Mouse (Mus musculus) embryonic facial prominence, embryonic 14.5 days (tissue): ENCODE measurements at regions not wholly inside any gene's neighbourhood (a gene's known extent, or its start where the extent isn't known, plus 50 kb on each side); places are given as distances from the start of the nearest gene placed in this dataset.
A peak's percentile ranks its signal among the peaks of the same experiment; 100 is the strongest.

ENCODE experiments used
- ATAC-seq: fragments of 200-750 bp; cut with Nextera tagmentation; 2 replicates; pipeline ENCODE4 v1.8.0; 2017; ENCODE audit warnings: low read depth, moderate number of reproducible peaks, moderate TSS enrichment
- DNase-seq: peaks from one replicate; pipeline ENCODE4 v3.0.0-alpha.2; 2015; ENCODE audit warnings: low spot score
- H3K27ac ChIP-seq: fragments of 300-500 bp; sonication (generic); replicated peaks from 2 replicates; pipeline ENCODE4 v1.5.1; 2014; ENCODE audit warnings: low read depth, mild to moderate bottlenecking, low read length, moderate library complexity
- H3K27me3 ChIP-seq: fragments of 300-500 bp; sonication (generic); replicated peaks from 2 replicates; pipeline ENCODE4 v1.6.1; 2014; ENCODE audit warnings: low read length; ENCODE audit not compliant: control insufficient read depth, insufficient read depth
- H3K36me3 ChIP-seq: fragments of 300-500 bp; sonication (generic); 2 replicates; pipeline ENCODE4 v1.6.1; 2014; ENCODE audit warnings: low read length, mixed read lengths; ENCODE audit not compliant: control insufficient read depth, insufficient read depth
- H3K4me1 ChIP-seq: fragments of 300-500 bp; sonication (generic); 2 replicates; pipeline ENCODE4 v1.6.1; 2014; ENCODE audit warnings: antibody characterized with exemption, low read length; ENCODE audit not compliant: control insufficient read depth, insufficient read depth
- H3K4me2 ChIP-seq: fragments of 300-500 bp; sonication (generic); 2 replicates; pipeline ENCODE4 v1.6.1; 2014; ENCODE audit warnings: low read depth, mild to moderate bottlenecking, low read length, moderate library complexity, mixed read lengths
- H3K4me3 ChIP-seq: fragments of 300-500 bp; sonication (generic); 2 replicates; pipeline ENCODE4 v1.5.1; 2014; ENCODE audit warnings: low read depth, mild to moderate bottlenecking, low read length
- H3K9ac ChIP-seq: fragments of 300-500 bp; sonication (generic); 2 replicates; pipeline ENCODE4 v1.6.1; 2014; ENCODE audit warnings: low read depth, mild to moderate bottlenecking, low read length, moderate library complexity, mixed read lengths
- H3K9me3 ChIP-seq: fragments of 300-500 bp; sonication (generic); 2 replicates; pipeline ENCODE4 v1.6.1; 2016; ENCODE audit warnings: low read length; ENCODE audit not compliant: control insufficient read depth
- WGBS: fragments of 180-500 bp; shearing (Covaris S2); extraction: QIAGEN DNeasy Blood & Tissue Kit; methylation state at CpG from one replicate; pipeline ENCODE4 v1.1.7; 2014; 5-methylcytosine and 5-hydroxymethylcytosine counted together

GRCm38 (mm10) chr16:44633059-44633667, 74.5 kb upstream of the Boc start:
- DNase-seq = no peak
- H3K4me3 ChIP-seq = no peak overlapping the region
- H3K36me3 ChIP-seq = no peaks in the 10 kb centered on the region
- peak overlapping the region; percentile 49; the same call in 1 of the 2 replicates for H3K9ac ChIP-seq
- H3K4me1 ChIP-seq = peaks cover 40% of the 10 kb centered on the region
- H3K27me3 ChIP-seq = no peaks in the 10 kb centered on the region
- 23% methylated on average over 9 of the region's 9 CpGs for WGBS
- peak overlapping the region; percentile 36 for H3K4me2 ChIP-seq
- no peaks in the 10 kb centered on the region for H3K9me3 ChIP-seq
- H3K27ac ChIP-seq = peak overlapping the region; percentile 92
- no peak for ATAC-seq

GRCm38 (mm10) chr16:44632330-44633058, 73.8 kb upstream of the Boc start:
- H3K9me3 ChIP-seq = no peaks in the 10 kb centered on the region
- 8% methylated on average over 9 of the region's 9 CpGs for WGBS

GRCm38 (mm10) chr16:44631357-44632053, 72.8 kb upstream of the Boc start:
- 48% methylated on average over 4 of the region's 4 CpGs for WGBS
- H3K4me1 ChIP-seq = peaks cover 41% of the 10 kb centered on the region

More at GRCm38 (mm10) chr16:44632330-44633058, 73.8 kb upstream of the Boc start:
- Histone ChIP-seq H3K4me2 (peak overlapping the region; percentile 36), H3K36me3 (no peaks in the 10 kb centered on the region), H3K4me3 (no peak overlapping the region), H3K27me3 (no peaks in the 10 kb centered on the region), H3K27ac (peak overlapping the region; percentile 92), H3K4me1 (peaks cover 40% of the 10 kb centered on the region), H3K9ac (peak overlapping the region; percentile 49)
- DNase-seq (peak; percentile 96), ATAC-seq (peak; percentile 92)

GRCm38 (mm10) chr16:44630861-44631260, 72.2 kb upstream of the Boc start:
- 53% methylated on average over 9 of the region's 9 CpGs for WGBS
- Histone ChIP-seq H3K27me3 (no peaks in the 10 kb centered on the region), H3K9me3 (no peaks in the 10 kb centered on the region), H3K36me3 (no peaks in the 10 kb centered on the region), H3K27ac (peak overlapping the region; percentile 92), H3K4me2 (no peak overlapping the region), H3K4me3 (no peak overlapping the region), H3K4me1 (peaks cover 47% of the 10 kb centered on the region), H3K9ac (no peak overlapping the region)
- ATAC-seq = no peak
- DNase-seq = peak; percentile 50

More at GRCm38 (mm10) chr16:44631357-44632053, 72.8 kb upstream of the Boc start:
- DNase-seq (no peak), ATAC-seq (no peak)
- Histone ChIP-seq H3K27ac (peak overlapping the region; percentile 92), H3K4me3 (no peak overlapping the region), H3K27me3 (no peaks in the 10 kb centered on the region), H3K9ac (no peak overlapping the region), H3K9me3 (no peaks in the 10 kb centered on the region), H3K36me3 (no peaks in the 10 kb centered on the region), H3K4me2 (no peak overlapping the region)

GRCm38 (mm10) chr16:44630426-44630825, 71.7 kb upstream of the Boc start:
- peaks cover 48% of the 10 kb centered on the region for H3K4me1 ChIP-seq
- no peaks in the 10 kb centered on the region for H3K27me3 ChIP-seq
- no peaks in the 10 kb centered on the region for H3K9me3 ChIP-seq
- peak overlapping the region; percentile 92; the same call in 1 of the 2 replicates for H3K27ac ChIP-seq
- no peak overlapping the region for H3K4me3 ChIP-seq
- DNase-seq (no peak), ATAC-seq (no peak)
- H3K9ac ChIP-seq = no peak overlapping the region
- 54% methylated on average over 9 of the region's 9 CpGs for WGBS
- no peak overlapping the region for H3K4me2 ChIP-seq
- H3K36me3 ChIP-seq = no peaks in the 10 kb centered on the region

GRCm38 (mm10) chr16:44629296-44630275, 70.9 kb upstream of the Boc start:
- H3K9me3 ChIP-seq = no peaks in the 10 kb centered on the region
- ATAC-seq (no peak), DNase-seq (no peak)
- no peak overlapping the region for H3K4me3 ChIP-seq
- 65% methylated on average over 8 of the region's 8 CpGs for WGBS
- H3K4me2 ChIP-seq = no peak overlapping the region
- peak overlapping the region; percentile 92; the same call in 1 of the 2 replicates for H3K27ac ChIP-seq
- H3K27me3 ChIP-seq = no peaks in the 10 kb centered on the region
- peaks cover 48% of the 10 kb centered on the region for H3K4me1 ChIP-seq
- H3K9ac ChIP-seq = no peak overlapping the region
- no peaks in the 10 kb centered on the region for H3K36me3 ChIP-seq

- Histone ChIP-seq H3K4me1 (peaks cover 15% of the 10 kb centered on the region), H3K9me3 (no peaks in the 10 kb centered on the region), H3K4me3 (no peak overlapping the region), H3K27me3 (no peaks in the 10 kb centered on the region), H3K9ac (no peak overlapping the region), H3K36me3 (no peaks in the 10 kb centered on the region), H3K4me2 (no peak overlapping the region), H3K27ac (no peak overlapping the region; the same call in 1 of the 2 replicates)
- ATAC-seq (no peak), DNase-seq (no peak)
- 65% methylated on average over 3 of the region's 3 CpGs for WGBS
These were observed 67.2 kb upstream of the Boc start for GRCm38 (mm10) chr16:44625871-44626293.
